ENCODE assay signal across 8 mouse cellular contexts in the genomic region with DNA sequence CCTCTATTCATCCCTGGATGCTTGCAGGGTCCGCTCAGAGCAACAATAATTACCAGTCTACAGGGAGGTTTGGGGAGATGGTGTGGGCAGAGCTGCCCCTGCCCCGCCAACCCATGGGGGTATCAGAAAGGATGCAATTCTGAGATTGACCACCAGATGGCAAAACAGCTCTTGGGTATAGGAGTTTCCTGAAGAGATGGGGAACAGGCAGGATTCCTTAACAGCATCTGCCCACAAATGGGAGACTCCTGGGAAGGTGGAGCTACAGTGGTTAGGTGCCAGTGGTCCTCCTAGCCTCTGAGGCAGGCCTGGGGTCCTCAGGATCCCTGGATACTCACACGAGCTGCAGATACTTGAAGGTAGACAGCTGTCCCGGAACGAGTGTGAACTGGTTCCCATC. TPM values are rescaled to one million over a fixed set of nuclear protein-coding genes. Genes with fewer than 3 reads are reported as not detected.
DNase-seq lines count a peak whose midpoint lies in the region.

No protein-coding gene starts in this region.

- DNase-seq in left cerebral cortex, adult 18-20 months (ENCODE audit: low spot score in 2 of 2) = peak; percentile 54 to 77
- DNase-seq in left cerebral cortex, adult 11 months (ENCODE audit: low spot score) = no peak
- peak; percentile 83 for DNase-seq in NIH3T3 (ENCODE audit: low read depth)
- DNase-seq in cerebellum, postnatal 36 days = peak; percentile 20 to 53
- DNase-seq in heart, postnatal 10 days = peak; percentile 59 to 80
- peak; percentile 76 to 77 for DNase-seq in left cerebral cortex, postnatal 14 days (ENCODE audit: low spot score in 2 of 2)
- DNase-seq in natural killer cell, adult 2 months (ENCODE audit: low spot score in 2 of 2) = peak; percentile 27 to 52
- peak; percentile 54 for DNase-seq in thymus, postnatal 25 days

- intact Hi-C loops in heart, postnatal 10 days (cut with DNase I) = loop anchor here (10.0 kb wide), 1 partner anchor 315 kb away; no protein-coding TSS in a partner anchor
- intact Hi-C loops in left cerebral cortex, postnatal 14 days (cut with DNase I) = loop anchor here (5.0 to 10.0 kb wide), 2 partner anchors 133 to 315 kb away; no protein-coding TSS in a partner anchor

RNA-seq across cellular contexts. Expression of gene Gm340, which starts 47.4 kb away (rescaled TPM):
- total RNA-seq in left cerebral cortex, adult 18-20 months (2021) = 10 to 100 TPM; 12.6 to 12.7 TPM
- 10 to 100 TPM; 12.5 to 12.7 TPM for total RNA-seq in heart, postnatal 10 days (2021)
- 10 to 100 TPM in 1 of 2 experiments, 1 to 10 TPM in 1; 9.6 to 11.4 TPM for total RNA-seq in left cerebral cortex, postnatal 14 days (2021)
